Mouse (Mus musculus) heart, embryonic 12.5 days (tissue): ENCODE data around the gene Fkbp5. TPM values are rescaled to one million over a fixed set of nuclear protein-coding genes. Genes with fewer than 3 reads are reported as not detected.
A peak's percentile ranks its signal among the peaks of the same experiment; 100 is the strongest.

Experiments used
- ATAC-seq: fragments of 200-750 bp; cut with Nextera tagmentation; 2 replicates; pipeline ENCODE4 v1.8.0; 2017; ENCODE audit warnings: moderate TSS enrichment, moderate library complexity; ENCODE audit not compliant: insufficient number of reproducible peaks, low FRiP score
- H3K27ac ChIP-seq: fragments of 300-500 bp; sonication (generic); 2 replicates; pipeline ENCODE4 v1.5.1; 2016; ENCODE audit warnings: mild to moderate bottlenecking, moderate library complexity; ENCODE audit not compliant: poor library complexity, severe bottlenecking
- H3K27me3 ChIP-seq: fragments of 300-500 bp; sonication (generic); replicated peaks from 2 replicates; pipeline ENCODE4 v1.6.1; 2016; ENCODE audit warnings: mild to moderate bottlenecking, moderate library complexity
- H3K36me3 ChIP-seq: fragments of 300-500 bp; sonication (generic); 2 replicates; pipeline ENCODE4 v1.6.1; 2016; ENCODE audit warnings: mild to moderate bottlenecking, moderate library complexity
- H3K4me1 ChIP-seq: fragments of 300-500 bp; sonication (generic); replicated peaks from 2 replicates; pipeline ENCODE4 v1.6.1; 2016; ENCODE audit warnings: mild to moderate bottlenecking
- H3K4me2 ChIP-seq: fragments of 300-500 bp; sonication (generic); 2 replicates; pipeline ENCODE4 v1.6.1; 2016; ENCODE audit warnings: mild to moderate bottlenecking, moderate library complexity
- H3K4me3 ChIP-seq: fragments of 300-500 bp; sonication (generic); 2 replicates; pipeline ENCODE4 v1.5.1; 2016; ENCODE audit warnings: mild to moderate bottlenecking
- H3K9ac ChIP-seq: fragments of 300-500 bp; sonication (generic); 2 replicates; pipeline ENCODE4 v1.6.1; 2016; ENCODE audit warnings: mild to moderate bottlenecking, moderate library complexity
- H3K9me3 ChIP-seq: fragments of 300-500 bp; sonication (generic); replicated peaks from 2 replicates; pipeline ENCODE4 v1.6.1; 2016; ENCODE audit warnings: mild to moderate bottlenecking, moderate library complexity
- WGBS: fragments of 180-500 bp; shearing (Covaris S2); methylation state at CpG from one replicate; pipeline ENCODE4 v1.1.7; 2016; 5-methylcytosine and 5-hydroxymethylcytosine counted together
- polyA plus RNA-seq: library from polyadenylated mRNA; unstranded; fragments of >200 nt; fragmentation: Nextera tagmentation; extraction: Ambion mirVana; gene quantifications from 2 replicates; pipeline ENCODE4 v1.2.1, GENCODE M21; 2016

Fkbp5 gene
- polyA plus RNA-seq, 1 experiment from 2014 or later, result 16.0 TPM

- Histone ChIP-seq H3K4me2 (no peak overlapping the region), H3K4me3 (no peak overlapping the region), H3K9ac (no peak overlapping the region), H3K4me1 (peaks cover 7% of the 10 kb centered on the region), H3K27ac (no peak overlapping the region), H3K36me3 (no peaks in the 10 kb centered on the region), H3K9me3 (no peaks in the 10 kb centered on the region), H3K27me3 (0 out of 2 replicates have a peak, but pooled peaks cover 2% of the 10 kb centered on the region)
- WGBS, result 48% methylated on average over 7 of the region's 7 CpGs
- ATAC-seq, result no peak
Observed at GRCm38 (mm10) chr17:28502196-28502821, 15.0 kb downstream of the Fkbp5 start.

- no peak overlapping the region for H3K27ac ChIP-seq
- H3K36me3 ChIP-seq, result no peaks in the 10 kb centered on the region
- H3K27me3 ChIP-seq, result 0 out of 2 replicates have a peak, but pooled peaks cover 2% of the 10 kb centered on the region
- 63% methylated on average over 3 of the region's 3 CpGs for WGBS
- ATAC-seq, result no peak
- no peak overlapping the region for H3K4me3 ChIP-seq
- H3K9me3 ChIP-seq, result no peaks in the 10 kb centered on the region
- H3K4me1 ChIP-seq, result no peaks in the 10 kb centered on the region
- H3K4me2 ChIP-seq, result no peak overlapping the region
- H3K9ac ChIP-seq, result no peak overlapping the region
Observed at GRCm38 (mm10) chr17:28500465-28500864, 16.9 kb downstream of the Fkbp5 start.

- no peaks in the 10 kb centered on the region for H3K36me3 ChIP-seq
- no peak overlapping the region for H3K9ac ChIP-seq
- H3K4me1 ChIP-seq, result no peaks in the 10 kb centered on the region
- WGBS, result 65% methylated on average over 2 of the region's 2 CpGs
- H3K9me3 ChIP-seq, result no peaks in the 10 kb centered on the region
- H3K27ac ChIP-seq, result no peak overlapping the region
- H3K4me2 ChIP-seq, result no peak overlapping the region
- ATAC-seq, result no peak
- H3K27me3 ChIP-seq, result 0 out of 2 replicates have a peak, but pooled peaks cover 2% of the 10 kb centered on the region
- no peak overlapping the region for H3K4me3 ChIP-seq
Observed at GRCm38 (mm10) chr17:28499190-28499589, 18.1 kb downstream of the Fkbp5 start.

- no peaks in the 10 kb centered on the region for H3K36me3 ChIP-seq
- no peaks in the 10 kb centered on the region for H3K27me3 ChIP-seq
- H3K4me3 ChIP-seq, result no peak overlapping the region
- no peaks in the 10 kb centered on the region for H3K9me3 ChIP-seq
- H3K4me1 ChIP-seq, result no peaks in the 10 kb centered on the region
- no peak overlapping the region for H3K9ac ChIP-seq
- 86% methylated on average over 8 of the region's 8 CpGs for WGBS
- H3K4me2 ChIP-seq, result no peak overlapping the region
- no peak for ATAC-seq
- H3K27ac ChIP-seq, result no peak overlapping the region
Observed at GRCm38 (mm10) chr17:28495832-28496231, 21.5 kb downstream of the Fkbp5 start.

- Histone ChIP-seq H3K4me2 (no peak overlapping the region), H3K36me3 (no peaks in the 10 kb centered on the region), H3K27me3 (no peaks in the 10 kb centered on the region), H3K9ac (no peak overlapping the region), H3K9me3 (no peaks in the 10 kb centered on the region), H3K4me1 (0 out of 2 replicates have a peak, but pooled peaks cover 3% of the 10 kb centered on the region), H3K27ac (no peak overlapping the region), H3K4me3 (no peak overlapping the region)
- ATAC-seq, result no peak
- WGBS, result 82% methylated on average over 14 of the region's 14 CpGs
Observed at GRCm38 (mm10) chr17:28491035-28491770, 26.1 kb downstream of the Fkbp5 start.

- ATAC-seq, result no peak
- Histone ChIP-seq H3K9me3 (no peaks in the 10 kb centered on the region), H3K27me3 (no peaks in the 10 kb centered on the region), H3K36me3 (no peaks in the 10 kb centered on the region), H3K9ac (no peak overlapping the region), H3K4me2 (no peak overlapping the region), H3K4me1 (0 out of 2 replicates have a peak, but pooled peaks cover 7% of the 10 kb centered on the region), H3K27ac (no peak overlapping the region), H3K4me3 (no peak overlapping the region)
- WGBS, result 74% methylated on average over 7 of the region's 7 CpGs
Observed at GRCm38 (mm10) chr17:28488258-28489013, 28.9 kb downstream of the Fkbp5 start.

- Histone ChIP-seq H3K9ac (no peak overlapping the region), H3K36me3 (no peaks in the 10 kb centered on the region), H3K27ac (no peak overlapping the region), H3K4me2 (no peak overlapping the region), H3K4me1 (0 out of 2 replicates have a peak, but pooled peaks cover 7% of the 10 kb centered on the region), H3K4me3 (no peak overlapping the region), H3K27me3 (no peaks in the 10 kb centered on the region), H3K9me3 (no peaks in the 10 kb centered on the region)
- 90% methylated on average over 18 of the region's 18 CpGs for WGBS
- ATAC-seq, result no peak
Observed at GRCm38 (mm10) chr17:28487584-28488257, 29.6 kb downstream of the Fkbp5 start.

- Histone ChIP-seq H3K4me2 (peak overlapping the region; percentile 85; the same call in 1 of the 2 replicates), H3K36me3 (no peaks in the 10 kb centered on the region), H3K27me3 (no peaks in the 10 kb centered on the region), H3K27ac (no peak overlapping the region), H3K9ac (no peak overlapping the region), H3K4me1 (0 out of 2 replicates have a peak, but pooled peaks cover 7% of the 10 kb centered on the region), H3K9me3 (no peaks in the 10 kb centered on the region), H3K4me3 (no peak overlapping the region)
- WGBS, result 73% methylated on average over 6 of the region's 6 CpGs
- no peak for ATAC-seq
Observed at GRCm38 (mm10) chr17:28486720-28487119, 30.6 kb downstream of the Fkbp5 start.

- H3K4me3 ChIP-seq, result peak overlapping the region; percentile 79
- ATAC-seq, result peak; percentile 99
- peak overlapping the region; percentile 85 for H3K9ac ChIP-seq
- H3K27me3 ChIP-seq, result no peaks in the 10 kb centered on the region
- no peaks in the 10 kb centered on the region for H3K9me3 ChIP-seq
- 0 out of 2 replicates have a peak, but pooled peaks cover 7% of the 10 kb centered on the region for H3K4me1 ChIP-seq
- H3K27ac ChIP-seq, result peak overlapping the region; percentile 84
- no peaks in the 10 kb centered on the region for H3K36me3 ChIP-seq
- H3K4me2 ChIP-seq, result peak overlapping the region; percentile 85
- 3% methylated on average over 54 of the region's 58 CpGs for WGBS
Observed at GRCm38 (mm10) chr17:28485977-28486400, 31.3 kb downstream of the Fkbp5 start.

- peak; percentile 59 for ATAC-seq
- Histone ChIP-seq H3K9me3 (no peaks in the 10 kb centered on the region), H3K27me3 (no peaks in the 10 kb centered on the region), H3K9ac (peak overlapping the region; percentile 85), H3K36me3 (no peaks in the 10 kb centered on the region), H3K27ac (peak overlapping the region; percentile 84), H3K4me3 (peak overlapping the region; percentile 79), H3K4me1 (0 out of 2 replicates have a peak, but pooled peaks cover 7% of the 10 kb centered on the region), H3K4me2 (peak overlapping the region; percentile 85)
- 3% methylated on average over 73 of the region's 77 CpGs for WGBS
Observed at GRCm38 (mm10) chr17:28485446-28485948, 31.8 kb downstream of the Fkbp5 start.
